Mouse (Mus musculus) mesoderm, embryonic 11.5 days (tissue): ENCODE results near the gene Gm10320.

ENCODE experiments used
- DNase-seq: peaks from one replicate; pipeline ENCODE4 v3.0.0-alpha.2; 2012; ENCODE audit warnings: low read depth, low spot score

Gm10320 gene

DNA sequence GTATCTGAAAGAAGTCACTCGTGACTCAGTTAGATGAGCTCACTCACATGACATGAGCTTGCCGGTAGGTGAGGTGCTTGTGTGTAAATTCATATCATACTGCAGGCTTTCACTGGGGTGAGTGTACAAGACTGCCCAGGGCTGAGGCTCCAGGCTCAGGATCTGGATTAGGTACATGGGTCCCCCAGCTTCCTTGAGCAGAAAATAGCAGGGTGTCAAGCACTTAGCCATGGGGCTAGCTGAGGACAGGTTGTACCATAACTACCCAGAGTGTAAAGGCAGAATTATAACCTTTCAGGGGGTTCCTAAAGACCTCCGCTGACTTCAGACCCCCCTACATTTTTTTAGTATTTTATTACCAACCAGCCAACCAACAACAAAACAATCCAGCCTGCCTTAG, at the start of gene Gm10320:
Gene Gm10320, minus strand, starts transcription at position 93 of the 400 bp plus-strand sequence.
- no peak for DNase-seq

- DNase-seq, result no peak
These were observed 49.8 kb upstream of the Gm10320 start for GRCm38 (mm10) chr13:98541601-98542000.

DNA sequence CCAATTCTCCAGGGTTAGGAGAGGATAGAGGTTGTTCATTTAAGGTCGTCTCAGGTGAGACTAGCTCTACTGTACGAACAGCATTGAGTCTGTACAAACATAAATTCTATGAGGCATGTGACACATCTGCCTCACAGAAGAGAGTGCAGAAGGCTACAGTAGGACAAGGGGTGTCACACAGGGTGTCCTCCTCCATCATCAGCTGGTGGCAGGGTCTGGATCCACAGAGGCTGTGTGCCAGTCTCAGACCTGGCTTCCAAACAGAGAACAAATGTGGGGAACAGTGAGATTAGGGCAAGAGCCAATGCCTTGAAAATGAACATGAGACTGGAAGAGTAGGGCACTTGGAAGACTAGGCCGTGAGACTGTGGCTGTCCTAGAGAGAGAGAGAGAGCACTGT, 48.4 kb upstream of the Gm10320 start:
- no peak for DNase-seq

DNA sequence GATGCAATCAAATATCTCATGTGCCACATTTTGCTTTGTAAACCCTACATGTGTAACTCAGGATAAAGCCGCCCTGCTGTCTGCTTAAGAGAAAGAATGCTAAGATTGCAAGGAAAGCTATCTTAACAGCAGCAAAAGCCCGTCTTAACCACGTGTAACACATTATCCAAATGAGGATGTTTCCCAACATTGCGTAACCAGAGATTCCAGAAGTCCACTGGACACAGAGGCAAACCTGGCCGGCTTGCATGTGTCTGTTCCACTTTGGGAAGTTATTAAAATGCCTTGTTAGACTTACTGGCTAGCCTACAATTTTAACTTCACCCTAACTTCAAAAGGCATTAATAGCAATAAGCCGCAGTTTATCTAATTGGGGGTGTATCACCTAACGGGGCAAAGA, 47.5 kb upstream of the Gm10320 start:
- no peak for DNase-seq

DNA sequence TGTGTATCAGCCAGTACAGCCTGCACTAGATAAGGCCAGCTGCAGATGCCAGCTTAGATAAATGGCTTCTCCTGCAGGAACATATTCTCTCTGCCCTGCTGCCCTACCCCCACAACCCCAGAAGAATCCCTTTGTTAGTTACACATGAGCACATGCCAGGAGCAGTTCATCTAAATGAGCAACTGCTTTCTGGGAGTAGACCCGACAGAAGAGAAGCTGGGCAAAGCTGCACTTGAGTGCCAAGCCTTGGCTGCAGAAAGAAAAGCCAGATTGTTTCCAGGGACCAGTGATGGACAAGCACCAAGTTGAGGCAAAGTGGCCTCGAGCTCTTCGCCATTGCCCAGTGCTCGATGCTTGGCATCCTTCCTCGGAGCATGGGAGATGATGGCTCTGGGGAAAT, 46.8 kb upstream of the Gm10320 start:
- no peak for DNase-seq

GRCm38 (mm10) chr13:98534913-98535262, 43.1 kb upstream of the Gm10320 start:
- DNase-seq, result peak; percentile 48

GRCm38 (mm10) chr13:98534190-98534912, 42.5 kb upstream of the Gm10320 start:
- DNase-seq, result peak; percentile 86

DNA sequence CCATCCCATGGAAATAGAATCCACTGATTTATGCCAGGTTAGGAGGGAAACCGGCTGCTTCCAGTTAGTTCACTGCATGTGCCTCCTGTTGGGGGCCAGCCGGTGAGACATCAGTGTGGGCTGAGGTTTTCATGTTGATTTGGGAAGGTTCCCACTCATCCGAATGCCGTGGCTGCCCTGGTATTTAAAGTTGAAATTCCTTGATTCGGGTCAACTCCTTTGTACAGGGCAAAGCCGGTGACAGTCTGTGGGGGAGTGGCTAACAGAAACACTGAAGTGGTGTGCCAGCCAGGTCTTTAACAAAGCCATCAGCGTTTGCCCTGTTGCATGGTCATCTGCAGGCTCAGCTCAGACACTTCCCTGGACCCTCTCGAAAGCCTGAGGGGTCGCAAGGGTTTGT, 41.6 kb upstream of the Gm10320 start:
- DNase-seq, result peak; percentile 77

GRCm38 (mm10) chr13:98532699-98533375, 41.0 kb upstream of the Gm10320 start:
- no peak for DNase-seq

DNA sequence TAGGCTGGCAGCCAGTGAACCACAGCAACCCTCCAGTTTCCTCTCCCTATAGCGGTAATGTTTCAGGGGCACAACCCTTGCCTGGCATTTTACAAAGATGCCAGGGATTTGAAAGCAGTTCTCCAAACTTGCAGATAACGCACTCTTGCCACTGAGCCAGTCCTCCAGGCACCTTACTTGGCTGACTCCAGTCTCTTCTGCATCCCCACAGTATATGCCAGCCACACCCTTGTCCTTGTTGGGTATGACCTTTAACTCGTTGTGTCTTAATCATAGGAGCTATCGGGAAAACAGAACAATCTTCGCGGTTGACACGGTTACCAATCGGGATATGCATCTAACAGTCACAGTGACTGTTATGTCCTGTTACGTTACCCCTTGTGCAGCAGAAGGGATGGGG, 40.2 kb upstream of the Gm10320 start:
- no peak for DNase-seq

DNA sequence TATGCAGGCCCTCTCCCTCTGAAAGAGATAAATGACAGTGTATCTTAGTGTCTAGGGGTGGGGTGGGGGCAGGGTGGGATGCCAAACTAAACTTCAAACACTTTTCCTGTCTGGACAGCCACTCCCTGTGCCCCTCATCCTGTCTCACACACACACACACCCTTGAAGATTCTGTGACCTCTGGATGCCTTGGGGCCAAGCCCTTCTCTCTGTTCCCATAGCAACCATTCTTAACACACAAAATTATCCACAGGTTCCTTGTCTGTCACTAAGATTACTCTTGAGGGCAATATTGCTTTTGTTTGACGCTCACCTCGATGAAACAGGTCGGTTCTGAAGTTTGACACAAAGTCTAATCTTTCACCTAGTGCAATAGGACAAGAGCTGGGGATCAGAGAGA, 39.5 kb upstream of the Gm10320 start:
- no peak for DNase-seq

GRCm38 (mm10) chr13:98523719-98524316, 32.0 kb upstream of the Gm10320 start:
- DNase-seq, result no peak

- no peak for DNase-seq
These were observed 26.5 kb upstream of the Gm10320 start for GRCm38 (mm10) chr13:98518341-98518740.

DNA sequence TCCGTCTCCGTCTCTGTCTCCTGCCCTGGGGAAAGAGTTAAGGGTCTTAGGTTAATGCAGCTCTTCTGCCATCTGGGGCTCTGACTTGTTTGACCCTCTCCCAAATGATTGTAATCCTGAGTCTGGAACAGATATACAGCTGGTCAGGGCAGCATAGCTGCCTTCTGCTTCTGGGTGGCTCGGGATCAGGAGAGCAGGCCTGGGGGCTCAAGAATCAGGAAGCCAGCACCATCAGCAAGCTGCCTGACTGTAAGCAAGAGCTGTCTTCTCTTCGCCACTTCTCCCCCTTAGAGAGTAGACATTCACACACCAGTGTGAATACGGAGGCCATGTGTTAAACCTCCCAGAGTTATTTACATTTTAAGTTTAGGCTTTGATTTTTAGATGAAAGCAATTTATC, 25.9 kb upstream of the Gm10320 start:
- no peak for DNase-seq

DNA sequence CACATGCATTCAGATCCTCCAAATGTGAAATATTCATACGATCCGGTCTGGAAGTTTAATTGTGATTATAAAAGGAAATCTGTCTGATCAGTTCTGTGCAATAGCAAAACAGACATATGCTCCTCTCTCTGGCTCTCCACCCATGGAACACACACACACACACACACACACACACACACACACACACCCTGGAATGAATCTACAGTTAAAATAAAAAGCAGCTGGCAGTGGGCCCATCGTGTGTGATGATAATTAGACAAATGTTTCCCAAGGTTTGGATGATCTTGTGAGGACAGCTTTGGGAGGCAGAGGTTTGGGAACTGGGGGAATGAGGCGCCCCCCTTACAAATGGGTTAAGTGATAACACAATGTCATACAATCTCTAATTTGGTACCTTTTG, 25.2 kb upstream of the Gm10320 start:
- DNase-seq, result no peak

DNA sequence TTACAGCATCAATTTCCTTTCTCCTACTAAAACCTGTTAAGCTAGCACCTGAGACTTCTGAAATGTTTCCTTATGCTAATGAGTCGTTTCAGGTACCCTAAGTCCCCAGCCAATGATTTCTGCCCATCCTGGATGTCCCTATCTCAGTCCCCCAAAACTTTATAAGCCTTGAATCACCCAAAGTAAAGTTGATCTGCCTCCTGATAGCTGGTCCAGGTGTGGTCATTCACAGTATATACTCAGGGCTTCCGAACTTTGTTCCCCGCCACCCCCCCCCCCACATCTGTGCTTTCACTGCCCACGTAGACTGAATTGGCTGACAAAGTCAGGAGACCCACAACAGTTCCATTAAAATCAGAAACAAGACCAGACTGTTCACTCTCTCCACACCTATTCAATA, 20.3 kb upstream of the Gm10320 start:
- DNase-seq, result no peak

GRCm38 (mm10) chr13:98507656-98508055, 15.9 kb upstream of the Gm10320 start:
- no peak for DNase-seq

GRCm38 (mm10) chr13:98506496-98506895, 14.7 kb upstream of the Gm10320 start:
- DNase-seq, result no peak

GRCm38 (mm10) chr13:98505989-98506388, 14.2 kb upstream of the Gm10320 start:
- no peak for DNase-seq

DNA sequence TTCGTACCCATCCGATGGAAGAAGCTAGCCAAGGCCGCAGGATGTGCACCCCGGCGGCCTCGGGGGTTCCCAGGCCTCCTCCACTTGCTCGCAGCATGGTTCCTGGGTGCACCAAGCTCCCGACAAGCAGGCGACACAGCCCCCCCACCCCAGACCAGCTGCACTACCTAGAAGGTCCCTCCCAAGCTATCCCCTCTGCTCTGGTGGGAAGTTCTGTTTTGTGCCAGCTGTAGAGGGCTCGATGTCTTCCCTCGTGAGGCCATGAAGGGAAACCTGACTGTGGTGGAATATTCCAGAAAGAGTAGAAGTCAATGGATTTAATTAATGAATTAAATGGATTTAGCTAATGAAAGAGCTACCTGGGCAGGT, 13.7 kb upstream of the Gm10320 start:
- no peak for DNase-seq

GRCm38 (mm10) chr13:98504661-98505488, 13.1 kb upstream of the Gm10320 start:
- peak; percentile 70 for DNase-seq

- DNase-seq, result peak; percentile 75
These were observed 12.4 kb upstream of the Gm10320 start for GRCm38 (mm10) chr13:98504181-98504660.
